Mouse (Mus musculus): ENCODE measurements around the gene Asna1. TPM values are rescaled to one million over a fixed set of nuclear protein-coding genes. Genes with fewer than 3 reads are reported as not detected.

Gene Asna1
- polyA plus RNA-seq, 1 experiment from 2014 or later, result 127 TPM

- Histone ChIP-seq H3K9ac (no peak overlapping the region), H3K27me3 (no peaks in the 10 kb centered on the region), H3K4me3 (no peak overlapping the region), H3K9me3 (replicated peaks) (no peaks in the 10 kb centered on the region), H3K27ac (no peak overlapping the region), H3K36me3 (peaks cover 39% of the 10 kb centered on the region), H3K4me2 (replicated peaks) (no peak overlapping the region), H3K4me1 (peaks cover 31% of the 10 kb centered on the region)
- ATAC-seq (ENCODE audit: low FRiP score), result no peak
- WGBS, result 85% methylated on average over 4 of the region's 4 CpGs
These were observed 7.7 kb upstream of the Asna1 start for GRCm38 (mm10) chr8:85032622-85033311.

GRCm38 (mm10) chr8:85029271-85029670 lies 4.2 kb upstream of the Asna1 start:
- peaks cover 39% of the 10 kb centered on the region for H3K36me3 ChIP-seq
- 95% methylated on average over 14 of the region's 14 CpGs for WGBS
- ATAC-seq (ENCODE audit: low FRiP score), result no peak
- no peaks in the 10 kb centered on the region for H3K9me3 ChIP-seq (replicated peaks)
- no peaks in the 10 kb centered on the region for H3K27me3 ChIP-seq
- peak overlapping the region; percentile 78 for H3K4me2 ChIP-seq (replicated peaks)
- 0 out of 2 replicates have a peak overlapping the region, but pooled peaks have one; percentile 99 for H3K9ac ChIP-seq
- no peak overlapping the region for H3K4me3 ChIP-seq
- peaks cover 32% of the 10 kb centered on the region for H3K4me1 ChIP-seq
- no peak overlapping the region for H3K27ac ChIP-seq

GRCm38 (mm10) chr8:85027922-85028321 lies 2.8 kb upstream of the Asna1 start:
- Histone ChIP-seq H3K4me1 (peaks cover 40% of the 10 kb centered on the region), H3K9ac (peak overlapping the region; percentile 99), H3K4me3 (peak overlapping the region; percentile 99), H3K9me3 (replicated peaks) (no peaks in the 10 kb centered on the region), H3K4me2 (replicated peaks) (peak overlapping the region; percentile 78), H3K27ac (peak overlapping the region; percentile 89; the same call in 1 of the 2 replicates), H3K36me3 (peaks cover 48% of the 10 kb centered on the region), H3K27me3 (no peaks in the 10 kb centered on the region)
- no peak for ATAC-seq (ENCODE audit: low FRiP score)
- 32% methylated on average over 2 of the region's 2 CpGs for WGBS

GRCm38 (mm10) chr8:85027516-85027855 lies 2.4 kb upstream of the Asna1 start:
- WGBS, result 1% methylated on average over 13 of the region's 13 CpGs
- peaks cover 47% of the 10 kb centered on the region for H3K36me3 ChIP-seq
- no peaks in the 10 kb centered on the region for H3K27me3 ChIP-seq
- H3K27ac ChIP-seq, result peak overlapping the region; percentile 89
- peak overlapping the region; percentile 99 for H3K9ac ChIP-seq
- no peaks in the 10 kb centered on the region for H3K9me3 ChIP-seq (replicated peaks)
- H3K4me2 ChIP-seq (replicated peaks), result peak overlapping the region; percentile 78
- peak overlapping the region; percentile 99 for H3K4me3 ChIP-seq
- H3K4me1 ChIP-seq, result peaks cover 40% of the 10 kb centered on the region
- no peak for ATAC-seq (ENCODE audit: low FRiP score)

GRCm38 (mm10) chr8:85026670-85027515 lies 1.8 kb upstream of the Asna1 start, which contains the start of gene Trir:
Trir (plus strand) TSS chr8:85026823.
- under 1% methylated on average over 73 of the region's 75 CpGs for WGBS
- Histone ChIP-seq H3K36me3 (peaks cover 47% of the 10 kb centered on the region), H3K27me3 (no peaks in the 10 kb centered on the region), H3K4me3 (peak within 1 kb of the TSS; percentile 99), H3K27ac (peak within 1 kb of the TSS; percentile 89), H3K4me1 (peaks cover 40% of the 10 kb centered on the region), H3K9ac (peak within 1 kb of the TSS; percentile 99), H3K4me2 (replicated peaks) (peak within 1 kb of the TSS; percentile 97), H3K9me3 (replicated peaks) (no peaks in the 10 kb centered on the region)
- peak; percentile 77 for ATAC-seq (ENCODE audit: low FRiP score)

GRCm38 (mm10) chr8:85023846-85024245 lies 1.2 kb downstream of the Asna1 start:
- peaks cover 51% of the 10 kb centered on the region for H3K36me3 ChIP-seq
- ATAC-seq (ENCODE audit: low FRiP score), result no peak
- peak overlapping the region; percentile 97 for H3K4me2 ChIP-seq (replicated peaks)
- WGBS, result 96% methylated on average over 3 of the region's 3 CpGs
- H3K4me1 ChIP-seq, result peaks cover 35% of the 10 kb centered on the region
- H3K27me3 ChIP-seq, result no peaks in the 10 kb centered on the region
- H3K9ac ChIP-seq, result no peak overlapping the region
- no peak overlapping the region for H3K27ac ChIP-seq
- peak overlapping the region; percentile 91 for H3K4me3 ChIP-seq
- no peaks in the 10 kb centered on the region for H3K9me3 ChIP-seq (replicated peaks)

GRCm38 (mm10) chr8:85021514-85022055 lies 3.5 kb downstream of the Asna1 start:
- H3K4me2 ChIP-seq (replicated peaks), result no peak overlapping the region
- no peaks in the 10 kb centered on the region for H3K9me3 ChIP-seq (replicated peaks)
- H3K27me3 ChIP-seq, result no peaks in the 10 kb centered on the region
- no peak overlapping the region for H3K9ac ChIP-seq
- 91% methylated on average over 3 of the region's 3 CpGs for WGBS
- no peak overlapping the region for H3K4me3 ChIP-seq
- peaks cover 67% of the 10 kb centered on the region for H3K36me3 ChIP-seq
- H3K27ac ChIP-seq, result no peak overlapping the region
- peaks cover 23% of the 10 kb centered on the region for H3K4me1 ChIP-seq
- no peak for ATAC-seq (ENCODE audit: low FRiP score)

GRCm38 (mm10) chr8:85017209-85017608 lies 7.9 kb downstream of the Asna1 start:
- H3K27ac ChIP-seq, result no peak overlapping the region
- peaks cover 49% of the 10 kb centered on the region for H3K36me3 ChIP-seq
- H3K4me1 ChIP-seq, result no peaks in the 10 kb centered on the region
- no peak overlapping the region for H3K9ac ChIP-seq
- H3K9me3 ChIP-seq (replicated peaks), result no peaks in the 10 kb centered on the region
- ATAC-seq (ENCODE audit: low FRiP score), result no peak
- H3K4me2 ChIP-seq (replicated peaks), result no peak overlapping the region
- no peak overlapping the region for H3K4me3 ChIP-seq
- H3K27me3 ChIP-seq, result peaks cover 32% of the 10 kb centered on the region
- WGBS, result 55% methylated on average over 5 of the region's 5 CpGs

- Histone ChIP-seq H3K9ac (no peak overlapping the region), H3K27ac (no peak overlapping the region), H3K27me3 (peaks cover 37% of the 10 kb centered on the region), H3K4me2 (replicated peaks) (no peak overlapping the region), H3K9me3 (replicated peaks) (no peaks in the 10 kb centered on the region), H3K4me1 (no peaks in the 10 kb centered on the region), H3K36me3 (peaks cover 44% of the 10 kb centered on the region), H3K4me3 (no peak overlapping the region)
- no peak for ATAC-seq (ENCODE audit: low FRiP score)
- WGBS, result 77% methylated on average over 10 of the region's 10 CpGs
These were observed 8.4 kb downstream of the Asna1 start for GRCm38 (mm10) chr8:85016724-85017123.

GRCm38 (mm10) chr8:85014431-85014830 lies 10.7 kb downstream of the Asna1 start, which contains the start of gene Best2:
Best2 (minus strand) TSS chr8:85014531.
- Histone ChIP-seq H3K9me3 (replicated peaks) (no peaks in the 10 kb centered on the region), H3K4me3 (peak within 1 kb of the TSS; percentile 19), H3K4me1 (no peaks in the 10 kb centered on the region), H3K9ac (peak within 1 kb of the TSS; percentile 20; the same call in 1 of the 2 replicates), H3K27me3 (peaks cover 53% of the 10 kb centered on the region), H3K4me2 (replicated peaks) (peak within 1 kb of the TSS; percentile 50), H3K27ac (no peak within 1 kb of the TSS), H3K36me3 (peaks cover 22% of the 10 kb centered on the region)
- WGBS, result 42% methylated on average over 1 of the region's 2 CpGs
- ATAC-seq (ENCODE audit: low FRiP score), result no peak

GRCm38 (mm10) chr8:85013230-85013840 lies 11.7 kb downstream of the Asna1 start:
- no peak overlapping the region for H3K27ac ChIP-seq
- ATAC-seq (ENCODE audit: low FRiP score), result peak; percentile 52
- H3K4me1 ChIP-seq, result no peaks in the 10 kb centered on the region
- peak overlapping the region; percentile 19 for H3K4me3 ChIP-seq
- H3K4me2 ChIP-seq (replicated peaks), result peak overlapping the region; percentile 50
- WGBS, result 5% methylated on average over 24 of the region's 26 CpGs
- H3K9ac ChIP-seq, result peak overlapping the region; percentile 20; the same call in 1 of the 2 replicates
- no peaks in the 10 kb centered on the region for H3K9me3 ChIP-seq (replicated peaks)
- peaks cover 11% of the 10 kb centered on the region for H3K36me3 ChIP-seq
- peaks cover 64% of the 10 kb centered on the region for H3K27me3 ChIP-seq

- 18% methylated on average over 28 of the region's 28 CpGs for WGBS
- H3K4me2 ChIP-seq (replicated peaks), result no peak overlapping the region
- H3K4me3 ChIP-seq, result no peak overlapping the region
- no peak overlapping the region for H3K27ac ChIP-seq
- peak overlapping the region; percentile 35; the same call in 1 of the 2 replicates for H3K9ac ChIP-seq
- H3K4me1 ChIP-seq, result no peaks in the 10 kb centered on the region
- ATAC-seq (ENCODE audit: low FRiP score), result no peak
- peaks cover 80% of the 10 kb centered on the region for H3K27me3 ChIP-seq
- H3K9me3 ChIP-seq (replicated peaks), result no peaks in the 10 kb centered on the region
- no peaks in the 10 kb centered on the region for H3K36me3 ChIP-seq
These were observed 13.8 kb downstream of the Asna1 start for GRCm38 (mm10) chr8:85011242-85011641.
